Mouse (Mus musculus) forebrain, embryonic 11.5 days (tissue): ENCODE data around the gene Col23a1. TPM values are rescaled to one million over a fixed set of nuclear protein-coding genes. Genes with fewer than 3 reads are reported as not detected.

Experiments
- ATAC-seq: fragments of 200-750 bp; cut with Nextera tagmentation; replicated peaks from 2 replicates; pipeline ENCODE4 v1.8.0; 2017; ENCODE audit warnings: moderate TSS enrichment; ENCODE audit not compliant: low FRiP score
- DNase-seq: peaks from one replicate; pipeline ENCODE4 v3.0.0-alpha.2; 2017; ENCODE audit warnings: low spot score
- H3K27ac ChIP-seq: fragments of 300-500 bp; sonication (generic); 2 replicates; pipeline ENCODE4 v1.5.1; 2014; ENCODE audit warnings: low read depth, low read length
- H3K27me3 ChIP-seq: fragments of 300-500 bp; sonication (generic); 2 replicates; pipeline ENCODE4 v1.6.1; 2014; ENCODE audit warnings: mild to moderate bottlenecking, low read length, mixed read lengths; ENCODE audit not compliant: control insufficient read depth, insufficient read depth
- H3K36me3 ChIP-seq: fragments of 300-500 bp; sonication (generic); 2 replicates; pipeline ENCODE4 v1.6.1; 2014; ENCODE audit warnings: mild to moderate bottlenecking, low read length, moderate library complexity, mixed read lengths; ENCODE audit not compliant: control insufficient read depth, insufficient read depth
- H3K4me1 ChIP-seq: fragments of 300-500 bp; sonication (generic); replicated peaks from 2 replicates; pipeline ENCODE4 v1.6.1; 2014; ENCODE audit warnings: low read length, mixed read lengths; ENCODE audit not compliant: control insufficient read depth, insufficient read depth
- H3K4me2 ChIP-seq: fragments of 300-500 bp; sonication (generic); 2 replicates; pipeline ENCODE4 v1.6.1; 2014; ENCODE audit warnings: low read depth, mild to moderate bottlenecking, low read length, moderate library complexity, mixed read lengths; ENCODE audit not compliant: severe bottlenecking
- H3K4me3 ChIP-seq: fragments of 300-500 bp; sonication (generic); 2 replicates; pipeline ENCODE4 v1.5.1; 2014; ENCODE audit warnings: low read depth, low read length
- H3K9ac ChIP-seq: fragments of 300-500 bp; sonication (generic); 2 replicates; pipeline ENCODE4 v1.6.1; 2014; ENCODE audit warnings: low read length
- H3K9me3 ChIP-seq: fragments of 300-500 bp; sonication (generic); 2 replicates; pipeline ENCODE4 v1.6.1; 2016; ENCODE audit warnings: low read length, mixed read lengths; ENCODE audit not compliant: control insufficient read depth
- WGBS: fragments of 180-500 bp; shearing (Covaris S2); extraction: QIAGEN DNeasy Blood & Tissue Kit; methylation state at CpG from one replicate; pipeline ENCODE4 v1.1.7; 2014; 5-methylcytosine and 5-hydroxymethylcytosine counted together
- polyA plus RNA-seq: library from polyadenylated mRNA; unstranded; fragments of >200 nt; fragmentation: Nextera tagmentation; extraction: Ambion mirVana; gene quantifications from 2 replicates; pipeline ENCODE4 v1.2.1, GENCODE M21; 2014

Col23a1 gene
- polyA plus RNA-seq, 1 experiment from 2014 or later = 7.5 TPM

GRCm38 (mm10) chr11:51585608-51586252 lies 296.0 kb downstream of the Col23a1 start:
- H3K9ac ChIP-seq = no peak overlapping the region
- H3K27ac ChIP-seq = no peak overlapping the region
- ATAC-seq (0 out of 2 replicates have a peak, but pooled peaks have one; percentile 23), DNase-seq (peak; percentile 55)
- H3K9me3 ChIP-seq = no peaks in the 10 kb centered on the region
- H3K4me2 ChIP-seq = peak overlapping the region; percentile 83
- H3K4me1 ChIP-seq = peaks cover 10% of the 10 kb centered on the region
- WGBS = 75% methylated on average over 8 of the region's 8 CpGs
- H3K36me3 ChIP-seq = peaks cover 28% of the 10 kb centered on the region
- peak overlapping the region; percentile 61 for H3K4me3 ChIP-seq
- no peaks in the 10 kb centered on the region for H3K27me3 ChIP-seq

GRCm38 (mm10) chr11:51586411-51586810 lies 296.7 kb downstream of the Col23a1 start:
- Histone ChIP-seq H3K9me3 (no peaks in the 10 kb centered on the region), H3K27ac (no peak overlapping the region), H3K9ac (no peak overlapping the region), H3K4me1 (peaks cover 10% of the 10 kb centered on the region), H3K27me3 (no peaks in the 10 kb centered on the region), H3K4me2 (no peak overlapping the region), H3K36me3 (peaks cover 31% of the 10 kb centered on the region), H3K4me3 (no peak overlapping the region)
- ATAC-seq = no peak
- peak; percentile 61 for DNase-seq
- WGBS = 91% methylated on average over 13 of the region's 13 CpGs

- Histone ChIP-seq H3K9me3 (no peaks in the 10 kb centered on the region), H3K27me3 (no peaks in the 10 kb centered on the region), H3K36me3 (peaks cover 33% of the 10 kb centered on the region), H3K4me2 (no peak overlapping the region), H3K9ac (no peak overlapping the region), H3K4me3 (no peak overlapping the region), H3K27ac (no peak overlapping the region), H3K4me1 (peaks cover 10% of the 10 kb centered on the region)
- no peak for ATAC-seq
- peak; percentile 49 for DNase-seq
- WGBS = 86% methylated on average over 1 of the region's 1 CpGs
Measured at GRCm38 (mm10) chr11:51587059-51587458, 297.3 kb downstream of the Col23a1 start.

GRCm38 (mm10) chr11:51588833-51589232 lies 299.1 kb downstream of the Col23a1 start:
- ATAC-seq (no peak), DNase-seq (peak; percentile 53)
- H3K36me3 ChIP-seq = peaks cover 42% of the 10 kb centered on the region

GRCm38 (mm10) chr11:51590002-51590401 lies 300.3 kb downstream of the Col23a1 start:
- no peak overlapping the region for H3K27ac ChIP-seq
- peaks cover 44% of the 10 kb centered on the region for H3K36me3 ChIP-seq
- H3K4me3 ChIP-seq = no peak overlapping the region
- peaks cover 2% of the 10 kb centered on the region; the same call in 1 of the 2 replicates for H3K4me1 ChIP-seq
- DNase-seq = no peak
- no peaks in the 10 kb centered on the region for H3K9me3 ChIP-seq
- ATAC-seq = no peak
- no peak overlapping the region for H3K4me2 ChIP-seq
- no peaks in the 10 kb centered on the region for H3K27me3 ChIP-seq
- H3K9ac ChIP-seq = no peak overlapping the region

More at GRCm38 (mm10) chr11:51588833-51589232, 299.1 kb downstream of the Col23a1 start:
- peaks cover 6% of the 10 kb centered on the region for H3K4me1 ChIP-seq
- WGBS = 93% methylated on average over 3 of the region's 3 CpGs
- no peak overlapping the region for H3K4me2 ChIP-seq
- no peak overlapping the region for H3K4me3 ChIP-seq
- H3K27me3 ChIP-seq = no peaks in the 10 kb centered on the region
- no peak overlapping the region for H3K27ac ChIP-seq
- H3K9ac ChIP-seq = no peak overlapping the region
- H3K9me3 ChIP-seq = no peaks in the 10 kb centered on the region

GRCm38 (mm10) chr11:51591168-51591567 lies 301.4 kb downstream of the Col23a1 start:
- Histone ChIP-seq H3K9me3 (no peaks in the 10 kb centered on the region), H3K36me3 (peaks cover 45% of the 10 kb centered on the region), H3K27me3 (no peaks in the 10 kb centered on the region), H3K9ac (no peak overlapping the region), H3K4me1 (no peaks in the 10 kb centered on the region), H3K4me3 (no peak overlapping the region), H3K4me2 (no peak overlapping the region), H3K27ac (no peak overlapping the region)
- WGBS = 90% methylated on average over 7 of the region's 7 CpGs
- DNase-seq (no peak), ATAC-seq (no peak)

GRCm38 (mm10) chr11:51591915-51592314 lies 302.2 kb downstream of the Col23a1 start:
- no peaks in the 10 kb centered on the region for H3K4me1 ChIP-seq
- peaks cover 43% of the 10 kb centered on the region for H3K36me3 ChIP-seq
- peak; percentile 53 for DNase-seq
- no peaks in the 10 kb centered on the region for H3K27me3 ChIP-seq
- H3K4me2 ChIP-seq = no peak overlapping the region
- H3K9ac ChIP-seq = no peak overlapping the region
- no peaks in the 10 kb centered on the region for H3K9me3 ChIP-seq
- no peak overlapping the region for H3K27ac ChIP-seq
- 93% methylated on average over 7 of the region's 7 CpGs for WGBS
- no peak for ATAC-seq
- no peak overlapping the region for H3K4me3 ChIP-seq

- H3K36me3 ChIP-seq = peaks cover 39% of the 10 kb centered on the region
- no peak overlapping the region for H3K27ac ChIP-seq
- ATAC-seq (no peak), DNase-seq (peak; percentile 47)
- 94% methylated on average over 4 of the region's 4 CpGs for WGBS
- H3K4me1 ChIP-seq = no peaks in the 10 kb centered on the region
- no peak overlapping the region for H3K9ac ChIP-seq
- H3K9me3 ChIP-seq = no peaks in the 10 kb centered on the region
- H3K27me3 ChIP-seq = no peaks in the 10 kb centered on the region
- no peak overlapping the region for H3K4me3 ChIP-seq
- no peak overlapping the region for H3K4me2 ChIP-seq
Measured at GRCm38 (mm10) chr11:51593368-51593767, 303.6 kb downstream of the Col23a1 start.

- ATAC-seq (no peak), DNase-seq (no peak)
- H3K4me1 ChIP-seq = no peaks in the 10 kb centered on the region
- no peak overlapping the region for H3K4me2 ChIP-seq
- 94% methylated on average over 6 of the region's 6 CpGs for WGBS
- H3K36me3 ChIP-seq = peaks cover 41% of the 10 kb centered on the region
- H3K9me3 ChIP-seq = no peaks in the 10 kb centered on the region
- H3K27me3 ChIP-seq = no peaks in the 10 kb centered on the region
- no peak overlapping the region for H3K9ac ChIP-seq
- H3K27ac ChIP-seq = no peak overlapping the region
- no peak overlapping the region for H3K4me3 ChIP-seq
Measured at GRCm38 (mm10) chr11:51593849-51594248, 304.1 kb downstream of the Col23a1 start.
